In the genomic region with DNA sequence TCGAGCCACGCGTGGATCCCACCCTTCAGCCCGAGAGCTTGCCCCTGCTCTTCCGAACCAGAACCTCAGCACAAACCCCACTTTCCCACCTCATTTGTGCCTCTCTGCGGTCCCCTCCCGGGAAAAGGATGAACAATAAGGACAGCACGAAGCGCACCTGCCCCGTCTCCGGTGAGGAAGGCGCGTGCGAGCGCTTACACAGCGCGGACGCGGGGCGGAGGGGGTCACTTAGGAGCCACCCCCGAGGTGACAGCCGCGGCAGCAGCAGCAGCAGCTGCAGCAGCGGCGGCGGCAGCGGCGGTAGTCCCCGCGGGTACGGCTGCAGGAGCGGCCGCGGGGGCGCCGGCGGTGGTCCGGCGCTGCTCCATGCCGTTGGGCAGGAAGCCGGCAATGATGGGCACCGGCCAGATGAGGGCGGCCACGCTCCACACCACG, we compare ENCODE assay signal across 7 mouse cellular contexts. TPM values are rescaled to one million over a fixed set of nuclear protein-coding genes. Genes with fewer than 3 reads are reported as not detected.
DNase-seq lines count a peak whose midpoint lies in the region; ATAC-seq and TF ChIP-seq lines count a peak whose summit lies in the region.

No protein-coding gene starts in this region.

- TF ChIP-seq EP300 in MEL (IDR thresholded peaks at IDR 0.05; ENCODE audit: low read depth in 1 of 2, low read length in 2 of 2), result no peak
- no peak for TF ChIP-seq EP300 in heart, postnatal 0 days (IDR thresholded peaks at IDR 0.05; ENCODE audit: low read depth)

- peak; percentile 76 for TF ChIP-seq RAD21 in MEL (IDR thresholded peaks at IDR 0.05; ENCODE audit: low read depth, low read length)

- H3K4me3 ChIP-seq in MEL (ENCODE audit: control insufficient read depth in 1 of 2, insufficient read depth in 1 of 2, low read depth in 2 of 2, low read length in 2 of 2), result peak overlapping the region in 1 of 2 experiments; percentile 79; a peak in 3 of 4 replicates
- peak overlapping the region; percentile 66 for H3K4me3 ChIP-seq in heart, postnatal 0 days (ENCODE audit: low read depth, low read length)

- no peak for TF ChIP-seq POLR2A in MEL (IDR thresholded peaks at IDR 0.05; ENCODE audit: control insufficient read depth in 1 of 2, insufficient read depth in 1 of 2, low read depth in 1 of 2, low read length in 2 of 2, poor library complexity in 1 of 2)

- no peaks in the 10 kb centered on the region for H3K79me2 ChIP-seq in MEL (ENCODE audit: control insufficient read depth, insufficient read depth, low read length, poor library complexity)

- WGBS in heart, postnatal 0 days, result 2% methylated on average over 42 of the region's 45 CpGs

- no peaks in the 10 kb centered on the region for H3K9me3 ChIP-seq in MEL (replicated peaks; ENCODE audit: insufficient read depth, low read length)
- H3K9me3 ChIP-seq in heart, postnatal 0 days (replicated peaks; ENCODE audit: control insufficient read depth, low read length), result no peaks in the 10 kb centered on the region

- H3K27ac ChIP-seq in MEL (ENCODE audit: control insufficient read depth, low read depth, low read length), result no peak overlapping the region
- no peak overlapping the region for H3K27ac ChIP-seq in heart, postnatal 0 days (ENCODE audit: low read depth)

- no peak; the same call in none of the 2 replicates for ATAC-seq in heart, postnatal 0 days (ENCODE audit: insufficient read depth, low read depth)

- DNase-seq in CD8-positive naive resting alpha-beta T cell, adult 2 months (ENCODE audit: low read depth in 2 of 2, low spot score in 2 of 2), result peak; percentile 6 to 26
- peak; percentile 59 for DNase-seq in MEL (ENCODE audit: low read depth, low spot score)
- peak; percentile 92 for DNase-seq in embryo, embryonic 11 days
- DNase-seq in heart, postnatal 0 days (ENCODE audit: low spot score), result peak; percentile 64
- DNase-seq in kidney, postnatal 4 days, result peak; percentile 90 to 93
- peak; percentile 89 for DNase-seq in mesoderm, embryonic 11.5 days (ENCODE audit: low read depth, low spot score)
- DNase-seq in spleen, postnatal 14 days (ENCODE audit: low spot score in 2 of 2), result peak; percentile 20 to 46

- peak overlapping the region; percentile 74 for H3K9ac ChIP-seq in MEL (ENCODE audit: control insufficient read depth, low read depth, low read length, poor library complexity, severe bottlenecking)
- peak overlapping the region; percentile 49 for H3K9ac ChIP-seq in heart, postnatal 0 days (replicated peaks; ENCODE audit: low read depth, low read length)

- no peaks in the 10 kb centered on the region; a peak in 1 of 4 replicates for H3K36me3 ChIP-seq in MEL (ENCODE audit: control insufficient read depth in 1 of 2, insufficient read depth in 2 of 2, low read length in 2 of 2)
- H3K36me3 ChIP-seq in heart, postnatal 0 days (replicated peaks; ENCODE audit: control insufficient read depth, insufficient read depth, low read length), result no peaks in the 10 kb centered on the region

- no peaks in the 10 kb centered on the region; a peak in 2 of 4 replicates for H3K4me1 ChIP-seq in MEL (ENCODE audit: control insufficient read depth in 1 of 2, insufficient read depth in 2 of 2, low read length in 2 of 2)
- peaks cover 4% of the 10 kb centered on the region; the same call in 1 of the 2 replicates for H3K4me1 ChIP-seq in heart, postnatal 0 days (ENCODE audit: control insufficient read depth, insufficient read depth)

- H3K27me3 ChIP-seq in MEL (ENCODE audit: control insufficient read depth in 1 of 2, insufficient read depth in 2 of 2, low read length in 2 of 2), result peaks cover 0 to 9% of the 10 kb centered on the region in 2 experiments; a peak in 3 of 4 replicates
- H3K27me3 ChIP-seq in heart, postnatal 0 days (ENCODE audit: control insufficient read depth, insufficient read depth, low read length), result peaks cover 20% of the 10 kb centered on the region

- peak overlapping the region; percentile 90 for H3K4me2 ChIP-seq in heart, postnatal 0 days (ENCODE audit: low read depth, low read length)

- TF ChIP-seq CTCF in MEL (IDR thresholded peaks at IDR 0.05 in 2 of 3, conservative IDR thresholded peaks at IDR 0.05 in 1 of 3; ENCODE audit: control insufficient read depth in 1 of 3, insufficient read depth in 1 of 3, low read depth in 2 of 3, low read length in 3 of 3, poor library complexity in 1 of 3, severe bottlenecking in 1 of 3), result peak in 2 of 3 experiments; percentile 64 to 80; a peak in 4 of 6 replicates
- peak; percentile 82 for TF ChIP-seq CTCF in heart, postnatal 0 days (IDR thresholded peaks at IDR 0.05; ENCODE audit: low read depth)

TF ChIP-seq in MEL, 35 proteins besides CTCF, POLR2A, EP300 and RAD21:
- TF ChIP-seq SMC3 (IDR thresholded peaks at IDR 0.05; ENCODE audit: low read depth, low read length), result peak; percentile 62; the same call in 1 of the 2 replicates
- 0 out of 2 replicates have a peak, but pooled peaks have one; percentile 28 for TF ChIP-seq ELF1 (IDR thresholded peaks at IDR 0.05; ENCODE audit: low read depth, low read length)
- peak; percentile 57 for TF ChIP-seq ZC3H11A (IDR thresholded peaks at IDR 0.05; ENCODE audit: low read depth, low read length)
- TF ChIP-seq MYC (IDR thresholded peaks at IDR 0.05; ENCODE audit: low read depth, low read length), result no peak

RNA-seq across cellular contexts. Expression of gene Tmem158, which starts 1.1 kb away (rescaled TPM):
- 5.0 and 5.1 TPM in 2 replicates for total RNA-seq in MEL (2012; rRNA removed)
- 10 to 100 TPM in 1 of 2 experiments, not detected in 1; 10.1 TPM for polyA plus RNA-seq in MEL (2012; ENCODE audit: insufficient read depth in 1 of 2, insufficient read length in 2 of 2, low read depth in 1 of 2, low replicate concordance in 2 of 2, missing spikeins in 1 of 2)
- 34.3 and 34.7 TPM in 2 replicates for total RNA-seq in heart, postnatal 0 days (2014; rRNA removed; ENCODE audit: low replicate concordance)
- polyA plus RNA-seq in heart, postnatal 0 days (2015; fragmentation: Nextera tagmentation; extraction: Ambion mirVana), result 8.6 and 8.9 TPM in 2 replicates

RNA-seq across cellular contexts. Expression of gene Cdcp1, which starts 43.6 kb away (rescaled TPM):
- total RNA-seq in MEL (2012; rRNA removed), result not detected in 2 replicates
- polyA plus RNA-seq in MEL (2012; ENCODE audit: insufficient read depth in 1 of 2, insufficient read length in 2 of 2, low read depth in 1 of 2, low replicate concordance in 2 of 2, missing spikeins in 1 of 2), result not detected
- 0.35 and 2.7 TPM in 2 replicates for total RNA-seq in heart, postnatal 0 days (2014; rRNA removed; ENCODE audit: low replicate concordance)
- 0.04 and 0.15 TPM in 2 replicates for polyA plus RNA-seq in heart, postnatal 0 days (2015; fragmentation: Nextera tagmentation; extraction: Ambion mirVana)

Comparison
In these comparisons a context has a peak if more than half of its experiments do, and no peak if none do; other contexts are left out.
1. DNase-seq: peak in every context shown above with its lines; median percentile 92 in embryo, embryonic 11 days; 92 in kidney, postnatal 4 days; 89 in mesoderm, embryonic 11.5 days; 64 in heart, postnatal 0 days; 59 in MEL; 33 in spleen, postnatal 14 days; 16 in CD8-positive naive resting alpha-beta T cell, adult 2 months.